Mouse (Mus musculus): ENCODE measurements at regions not wholly inside any gene's neighbourhood (a gene's known extent, or its start where the extent isn't known, plus 50 kb on each side); places are given as distances from the start of the nearest gene placed in this dataset.

DNA sequence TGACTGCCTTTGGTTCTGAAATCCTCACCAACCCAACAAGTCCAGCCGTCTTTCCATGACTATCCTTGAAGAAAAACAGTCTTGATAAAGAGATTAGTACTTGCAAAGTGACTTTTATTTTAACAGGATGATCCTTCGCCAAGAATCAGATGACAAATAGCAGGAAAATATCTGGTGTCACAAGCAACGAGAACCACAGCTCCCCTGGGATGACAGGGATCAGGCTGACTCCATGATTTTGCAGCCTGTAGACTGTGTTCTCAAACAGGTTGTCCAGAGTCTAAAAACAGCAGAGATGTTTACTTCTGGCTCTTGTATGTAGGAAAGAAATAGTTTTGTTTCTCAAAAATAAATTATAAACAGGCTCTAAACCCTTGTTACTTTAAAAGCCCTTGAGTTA, 63.3 kb downstream of the Tmem18 start:
- DNase-seq (ENCODE audit: low read depth, low spot score): no peak
- Histone ChIP-seq H3K9ac (ENCODE audit: control insufficient read depth, low read depth, low read length, poor library complexity, severe bottlenecking) (no peak overlapping the region), H3K79me2 (ENCODE audit: control insufficient read depth, insufficient read depth, low read length, poor library complexity) (no peaks in the 10 kb centered on the region), H3K27me3 (ENCODE audit: control insufficient read depth in 1 of 2, insufficient read depth in 2 of 2, low read length in 2 of 2) (no peaks in the 10 kb centered on the region; a peak in 1 of 4 replicates), H3K9me3 (replicated peaks; ENCODE audit: insufficient read depth, low read length) (no peaks in the 10 kb centered on the region), H3K27ac (ENCODE audit: control insufficient read depth, low read depth, low read length) (no peak overlapping the region), H3K4me1 (ENCODE audit: control insufficient read depth in 1 of 2, insufficient read depth in 2 of 2, low read length in 2 of 2) (no peaks in the 10 kb centered on the region), H3K36me3 (ENCODE audit: control insufficient read depth in 1 of 2, insufficient read depth in 2 of 2, low read length in 2 of 2) (no peaks in the 10 kb centered on the region), H3K4me3 (ENCODE audit: control insufficient read depth in 1 of 2, insufficient read depth in 1 of 2, low read depth in 2 of 2, low read length in 2 of 2) (no peak overlapping the region)
- TF ChIP-seq USF1 (IDR thresholded peaks at IDR 0.05; ENCODE audit: low read depth, low read length) (no peak), TAL1 (IDR thresholded peaks at IDR 0.05; ENCODE audit: low read length) (no peak), POLR2AphosphoS2 (IDR thresholded peaks at IDR 0.05; ENCODE audit: low read length) (no peak), MAZ (IDR thresholded peaks at IDR 0.05; ENCODE audit: low read depth, low read length) (no peak), MXI1 (IDR thresholded peaks at IDR 0.05; ENCODE audit: low read depth, low read length) (no peak), CHD2 (IDR thresholded peaks at IDR 0.05; ENCODE audit: low read length) (no peak), ELF1 (IDR thresholded peaks at IDR 0.05; ENCODE audit: low read depth, low read length) (no peak), ETS1 (IDR thresholded peaks at IDR 0.05; ENCODE audit: low read depth, low read length) (no peak), ZC3H11A (IDR thresholded peaks at IDR 0.05; ENCODE audit: low read depth, low read length) (no peak), NELFE (IDR thresholded peaks at IDR 0.05; ENCODE audit: low read depth, low read length) (no peak), POLR2A (IDR thresholded peaks at IDR 0.05; ENCODE audit: control insufficient read depth in 1 of 2, insufficient read depth in 1 of 2, low read depth in 1 of 2, low read length in 2 of 2, poor library complexity in 1 of 2) (no peak), CHD1 (IDR thresholded peaks at IDR 0.05; ENCODE audit: low read depth, low read length) (no peak), RCOR1 (IDR thresholded peaks at IDR 0.05; ENCODE audit: low read depth, low read length) (no peak), USF2 (IDR thresholded peaks at IDR 0.05; ENCODE audit: borderline replicate concordance in 1 of 2, insufficient read depth in 1 of 2, low read depth in 1 of 2, low read length in 2 of 2) (no peak), BHLHE40 (IDR thresholded peaks at IDR 0.05; ENCODE audit: borderline replicate concordance, low read depth, low read length) (no peak)

GRCm38 (mm10) chr12:30651506-30651905, 67.3 kb downstream of the Tmem18 start:
- Histone ChIP-seq H3K4me1 (ENCODE audit: control insufficient read depth in 1 of 2, insufficient read depth in 2 of 2, low read length in 2 of 2) (no peaks in the 10 kb centered on the region), H3K36me3 (ENCODE audit: control insufficient read depth in 1 of 2, insufficient read depth in 2 of 2, low read length in 2 of 2) (no peaks in the 10 kb centered on the region), H3K9me3 (replicated peaks; ENCODE audit: insufficient read depth, low read length) (no peaks in the 10 kb centered on the region), H3K4me3 (ENCODE audit: control insufficient read depth in 1 of 2, insufficient read depth in 1 of 2, low read depth in 2 of 2, low read length in 2 of 2) (no peak overlapping the region), H3K79me2 (ENCODE audit: control insufficient read depth, insufficient read depth, low read length, poor library complexity) (no peaks in the 10 kb centered on the region), H3K9ac (ENCODE audit: control insufficient read depth, low read depth, low read length, poor library complexity, severe bottlenecking) (no peak overlapping the region), H3K27ac (ENCODE audit: control insufficient read depth, low read depth, low read length) (no peak overlapping the region), H3K27me3 (ENCODE audit: control insufficient read depth in 1 of 2, insufficient read depth in 2 of 2, low read length in 2 of 2) (no peaks in the 10 kb centered on the region)
- TF ChIP-seq MYC (IDR thresholded peaks at IDR 0.05; ENCODE audit: low read depth, low read length): no peak
- no peak for TF ChIP-seq USF1 (IDR thresholded peaks at IDR 0.05; ENCODE audit: low read depth, low read length)
- no peak for DNase-seq (ENCODE audit: low read depth, low spot score)

All from MEL (cell line).